ENCODE assay signal across 8 mouse cellular contexts in genomic region chr9:58823918-58824215, GRCm38 (mm10). TPM values are rescaled to one million over a fixed set of nuclear protein-coding genes. Genes with fewer than 3 reads are reported as not detected.
DNase-seq lines count a peak whose midpoint lies in the region; ATAC-seq and TF ChIP-seq lines count a peak whose summit lies in the region.

No protein-coding gene starts in this region.

- WGBS in liver, embryonic 14.5 days (ENCODE audit: insufficient replicate concordance): 2% methylated on average over 33 of the region's 35 CpGs

- H3K9ac ChIP-seq in liver, embryonic 14.5 days (replicated peaks): no peak overlapping the region

- no peak overlapping the region for H3K27ac ChIP-seq in liver, embryonic 14.5 days

- no peak for TF ChIP-seq EP300 in liver, embryonic 14.5 days (IDR thresholded peaks at IDR 0.05; ENCODE audit: low read depth)

- peak; percentile 35 to 49 for DNase-seq in cerebellum, postnatal 10 days
- DNase-seq in cerebellum, postnatal 4 days (ENCODE audit: low spot score in 2 of 2): no peak
- DNase-seq in retina, embryonic 14.5 days (ENCODE audit: low spot score): peak; percentile 27
- DNase-seq in retina, postnatal 1 day: no peak
- no peak for DNase-seq in liver, embryonic 14.5 days (ENCODE audit: low read depth in 3 of 3, low spot score in 3 of 3)
- no peak for DNase-seq in spleen, postnatal 36 days (ENCODE audit: low spot score in 2 of 2)
- no peak for DNase-seq in yolk sac, embryonic 10.5 days (ENCODE audit: low spot score)

- H3K4me1 ChIP-seq in liver, embryonic 14.5 days (replicated peaks; ENCODE audit: control insufficient read depth in 2 of 2, insufficient read depth in 2 of 2, low read length in 1 of 2): no peaks in the 10 kb centered on the region

- no peaks in the 10 kb centered on the region for H3K36me3 ChIP-seq in liver, embryonic 14.5 days (replicated peaks; ENCODE audit: control insufficient read depth, insufficient read depth, low read depth)

- H3K4me2 ChIP-seq in liver, embryonic 14.5 days (ENCODE audit: low read depth): peak overlapping the region; percentile 58

- H3K9me3 ChIP-seq in liver, embryonic 14.5 days (ENCODE audit: control insufficient read depth, low read length): no peaks in the 10 kb centered on the region

- no peak overlapping the region; a peak in 1 of 4 replicates for H3K4me3 ChIP-seq in liver, embryonic 14.5 days (ENCODE audit: insufficient read depth in 1 of 2, low read depth in 2 of 2, low read length in 2 of 2)

- ATAC-seq in liver, embryonic 14.5 days (ENCODE audit: insufficient read depth): no peak
- ATAC-seq in megakaryocyte progenitor cell, adult 5-6 weeks (replicated peaks; ENCODE audit: poor library complexity): no peak

- TF ChIP-seq CTCF in liver, embryonic 14.5 days (IDR thresholded peaks at IDR 0.05; ENCODE audit: low read depth): no peak

- H3K27me3 ChIP-seq in liver, embryonic 14.5 days (ENCODE audit: control insufficient read depth, insufficient read depth, low read length): peaks cover 62% of the 10 kb centered on the region

RNA-seq across cellular contexts. Expression of gene Hcn4, which starts 0.7 kb away (rescaled TPM):
- 0.01 and 0.02 TPM in 2 replicates for polyA plus RNA-seq in liver, embryonic 14.5 days (2012; rRNA removed)
- not detected in 2 replicates for polyA plus RNA-seq in liver, embryonic 14.5 days (2014; fragmentation: Nextera tagmentation; extraction: Ambion mirVana)
- not detected in 2 replicates for total RNA-seq in megakaryocyte progenitor cell, adult 5-6 weeks (2015)
- total RNA-seq in megakaryocyte progenitor cell, adult 5-6 weeks (2017): not detected in 2 replicates

Comparison
In these comparisons a context has a peak if more than half of its experiments do, and no peak if none do; other contexts are left out.
1. DNase-seq: peak in cerebellum, postnatal 10 days (2 of 2) and retina, embryonic 14.5 days (single experiment); none in cerebellum, postnatal 4 days (0 of 2), retina, postnatal 1 day (single experiment), liver, embryonic 14.5 days (0 of 3), spleen, postnatal 36 days (0 of 2) and yolk sac, embryonic 10.5 days (single experiment).